Mouse (Mus musculus) heart, postnatal 0 days (tissue): ENCODE results near the gene Top3b. TPM values are rescaled to one million over a fixed set of nuclear protein-coding genes. Genes with fewer than 3 reads are reported as not detected.

Source experiments
- ATAC-seq: fragments of 200-750 bp; cut with Nextera tagmentation; 2 replicates; pipeline ENCODE4 v1.8.0; 2017; ENCODE audit warnings: low read depth, moderate number of reproducible peaks, moderate library complexity; ENCODE audit not compliant: insufficient read depth
- DNase-seq: peaks from one replicate; pipeline ENCODE4 v3.0.0-alpha.2; 2016; ENCODE audit warnings: low spot score
- H3K27ac ChIP-seq: fragments of 300-500 bp; sonication (generic); 2 replicates; pipeline ENCODE4 v1.5.1; 2014; ENCODE audit warnings: low read depth, mild to moderate bottlenecking
- H3K27me3 ChIP-seq: fragments of 300-500 bp; sonication (generic); 2 replicates; pipeline ENCODE4 v1.6.1; 2014; ENCODE audit warnings: low read length, mixed read lengths; ENCODE audit not compliant: control insufficient read depth, insufficient read depth
- H3K36me3 ChIP-seq: fragments of 300-500 bp; sonication (generic); replicated peaks from 2 replicates; pipeline ENCODE4 v1.6.1; 2014; ENCODE audit warnings: low read length, mixed read lengths; ENCODE audit not compliant: control insufficient read depth, insufficient read depth
- H3K4me1 ChIP-seq: fragments of 300-500 bp; sonication (generic); 2 replicates; pipeline ENCODE4 v1.6.1; 2014; ENCODE audit warnings: antibody characterized with exemption; ENCODE audit not compliant: control insufficient read depth, insufficient read depth
- H3K4me2 ChIP-seq: fragments of 300-500 bp; sonication (generic); 2 replicates; pipeline ENCODE4 v1.6.1; 2014; ENCODE audit warnings: low read depth, mild to moderate bottlenecking, low read length, moderate library complexity
- H3K4me3 ChIP-seq: fragments of 300-500 bp; sonication (generic); 2 replicates; pipeline ENCODE4 v1.5.1; 2014; ENCODE audit warnings: low read depth, low read length
- H3K9ac ChIP-seq: fragments of 300-500 bp; sonication (generic); replicated peaks from 2 replicates; pipeline ENCODE4 v1.6.1; 2014; ENCODE audit warnings: low read depth, low read length, mixed read lengths
- H3K9me3 ChIP-seq: fragments of 300-500 bp; sonication (generic); replicated peaks from 2 replicates; pipeline ENCODE4 v1.6.1; 2016; ENCODE audit warnings: low read length; ENCODE audit not compliant: control insufficient read depth
- CTCF ChIP-seq: IDR thresholded peaks from 2 replicates; pipeline ENCODE4 v1.5.1; 2016; ENCODE audit warnings: antibody characterized with exemption, control low read depth, low read depth
- EP300 ChIP-seq: IDR thresholded peaks from 2 replicates; pipeline ENCODE4 v1.6.1; 2016; ENCODE audit warnings: antibody characterized with exemption, low read depth
- WGBS: fragments of 180-500 bp; shearing (Covaris S2); extraction: QIAGEN DNeasy Blood & Tissue Kit; methylation state at CpG from one replicate; pipeline ENCODE4 v1.1.7; 2014; 5-methylcytosine and 5-hydroxymethylcytosine counted together
- polyA plus RNA-seq: library from polyadenylated mRNA; unstranded; fragments of >200 nt; fragmentation: Nextera tagmentation; extraction: Ambion mirVana; gene quantifications from 2 replicates; pipeline ENCODE4 v1.2.1, GENCODE M21; 2015
- total RNA-seq: library from RNA; depleted of rRNA; stranded (reverse); fragments of >200 nt; gene quantifications from 2 replicates; pipeline ENCODE4 v1.2.3, GENCODE M21; 2014; ENCODE audit warnings: low replicate concordance

Gene Top3b
- total and polyA plus RNA-seq, 2 experiments from 2014 or later: 31.1 to 63.8 TPM

GRCm38 (mm10) chr16:16862288-16862687, 8.2 kb upstream of the Top3b start:
- 63% methylated on average over 3 of the region's 3 CpGs for WGBS
- no peak overlapping the region for H3K4me2 ChIP-seq
- no peaks in the 10 kb centered on the region for H3K9me3 ChIP-seq
- no peaks in the 10 kb centered on the region for H3K36me3 ChIP-seq
- no peak overlapping the region for H3K27ac ChIP-seq
- H3K27me3 ChIP-seq: no peaks in the 10 kb centered on the region
- no peak overlapping the region for H3K4me3 ChIP-seq
- no peaks in the 10 kb centered on the region for H3K4me1 ChIP-seq
- TF ChIP-seq CTCF: no peak
- TF ChIP-seq EP300: no peak
- ATAC-seq: no peak
- no peak for DNase-seq
- no peak overlapping the region for H3K9ac ChIP-seq

GRCm38 (mm10) chr16:16863978-16864377, 6.6 kb upstream of the Top3b start, which contains the start of gene Igll1:
TSS of gene Igll1 (minus strand) at chr16:16863985.
- 70% methylated on average over 2 of the region's 2 CpGs for WGBS
- TF ChIP-seq CTCF (no peak), EP300 (no peak)
- DNase-seq (no peak), ATAC-seq (no peak)
- no peaks in the 10 kb centered on the region for H3K4me1 ChIP-seq
- no peak within 1 kb of the TSS for H3K4me2 ChIP-seq
- no peak within 1 kb of the TSS for H3K9ac ChIP-seq
- no peaks in the 10 kb centered on the region for H3K36me3 ChIP-seq
- no peak within 1 kb of the TSS for H3K27ac ChIP-seq
- H3K9me3 ChIP-seq: no peaks in the 10 kb centered on the region
- H3K27me3 ChIP-seq: no peaks in the 10 kb centered on the region
- no peak within 1 kb of the TSS for H3K4me3 ChIP-seq

GRCm38 (mm10) chr16:16865217-16865616, 5.3 kb upstream of the Top3b start:
- H3K4me2 ChIP-seq: no peak overlapping the region
- peaks cover 2% of the 10 kb centered on the region; the same call in 1 of the 2 replicates for H3K4me1 ChIP-seq
- H3K27me3 ChIP-seq: no peaks in the 10 kb centered on the region
- H3K9ac ChIP-seq: no peak overlapping the region
- ATAC-seq (no peak; the same call in 1 of the 2 replicates), DNase-seq (no peak)
- no peaks in the 10 kb centered on the region for H3K9me3 ChIP-seq
- no peaks in the 10 kb centered on the region for H3K36me3 ChIP-seq
- H3K27ac ChIP-seq: no peak overlapping the region
- TF ChIP-seq EP300 (no peak), CTCF (no peak)
- no peak overlapping the region for H3K4me3 ChIP-seq

DNA sequence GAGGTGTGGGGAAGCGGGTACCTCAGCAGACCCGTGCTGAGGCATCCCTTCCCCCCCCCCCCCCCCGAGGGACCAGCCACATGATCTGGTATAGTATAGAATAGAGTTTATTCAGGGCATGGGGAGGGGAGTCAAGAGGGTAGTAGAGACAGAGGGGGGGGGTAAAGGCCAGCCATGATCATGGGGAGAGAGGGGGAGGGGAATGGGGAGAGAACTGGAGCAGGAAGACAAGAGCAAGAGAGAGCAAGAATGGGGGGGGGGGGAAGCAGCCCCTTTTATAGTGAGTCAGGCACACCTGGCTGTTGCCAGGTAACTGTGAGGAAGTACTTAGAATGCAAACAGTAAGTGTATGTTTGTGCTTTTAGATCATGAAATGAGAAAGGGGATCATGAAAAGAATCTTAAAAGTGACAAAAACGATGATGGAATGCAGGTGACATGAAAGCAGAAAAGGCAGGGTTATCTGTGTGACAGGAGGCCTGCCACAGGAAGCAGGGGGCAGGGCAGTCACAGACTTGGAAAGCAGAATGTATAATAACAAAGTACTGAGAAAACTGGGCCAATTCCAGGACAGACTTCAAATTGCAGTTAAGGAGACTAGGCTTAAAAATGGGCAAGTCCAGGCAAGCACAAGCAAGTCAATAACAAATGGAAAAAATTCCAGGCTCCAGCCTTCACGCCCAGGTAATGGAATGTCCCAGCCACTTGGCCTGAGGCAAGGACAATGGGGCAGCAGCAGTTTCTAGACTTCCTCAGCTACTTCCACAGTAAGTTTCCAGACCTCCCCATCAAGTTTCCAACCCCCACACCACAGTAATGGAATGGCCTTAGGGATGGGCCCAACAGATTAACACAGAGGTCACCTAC, 4.6 kb upstream of the Top3b start:
- no peaks in the 10 kb centered on the region for H3K36me3 ChIP-seq
- ATAC-seq (no peak), DNase-seq (no peak)
- H3K4me2 ChIP-seq: no peak overlapping the region
- H3K27me3 ChIP-seq: no peaks in the 10 kb centered on the region
- 40% methylated on average over 4 of the region's 5 CpGs for WGBS
- TF ChIP-seq CTCF (no peak), EP300 (no peak)
- H3K9ac ChIP-seq: no peak overlapping the region
- no peaks in the 10 kb centered on the region for H3K9me3 ChIP-seq
- no peak overlapping the region for H3K4me3 ChIP-seq
- H3K27ac ChIP-seq: peak overlapping the region; percentile 1; the same call in 1 of the 2 replicates
- peaks cover 3% of the 10 kb centered on the region; the same call in 1 of the 2 replicates for H3K4me1 ChIP-seq

GRCm38 (mm10) chr16:16870241-16870616, 307 bp upstream of the Top3b start:
- Histone ChIP-seq H3K9ac (no peak overlapping the region), H3K36me3 (0 out of 2 replicates have a peak, but pooled peaks cover 6% of the 10 kb centered on the region), H3K4me3 (peak overlapping the region; percentile 75), H3K27ac (peak overlapping the region; percentile 61), H3K4me2 (peak overlapping the region; percentile 51), H3K4me1 (peaks cover 18% of the 10 kb centered on the region; the same call in 1 of the 2 replicates), H3K9me3 (no peaks in the 10 kb centered on the region), H3K27me3 (no peaks in the 10 kb centered on the region)
- no peak for TF ChIP-seq CTCF
- no peak for TF ChIP-seq EP300
- no peak for DNase-seq
- 39% methylated on average over 7 of the region's 7 CpGs for WGBS
- no peak for ATAC-seq
